Mouse (Mus musculus): ENCODE measurements around the gene Fkbpl.

DNA sequence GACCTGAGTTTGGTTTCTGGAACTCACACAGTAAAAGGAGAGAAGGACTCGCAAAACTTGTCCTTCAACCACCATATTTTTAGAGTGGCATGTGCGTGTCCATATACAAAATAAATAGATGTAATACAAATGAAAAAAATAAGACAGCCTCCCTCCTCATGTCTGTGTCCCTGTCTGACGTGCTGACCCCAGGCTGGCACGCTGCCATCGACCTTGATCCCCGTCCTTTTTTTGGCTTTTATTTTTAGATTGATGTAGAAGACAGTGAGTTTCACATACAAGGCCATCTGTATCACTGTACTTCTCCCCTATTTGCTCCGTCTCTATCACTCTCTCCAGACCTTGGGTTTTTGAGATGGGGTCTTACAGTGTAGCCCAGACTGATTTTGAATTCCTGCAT lies 19.9 kb downstream of the Fkbpl start:
- TF ChIP-seq POLR2A (IDR thresholded peaks at IDR 0.05; ENCODE audit: low read depth, low read length) (no peak), KAT2A (IDR thresholded peaks at IDR 0.05; ENCODE audit: insufficient replicate concordance, low read length) (no peak), POLR2AphosphoS2 (IDR thresholded peaks at IDR 0.05; ENCODE audit: low read depth, low read length) (no peak), SMC3 (IDR thresholded peaks at IDR 0.05; ENCODE audit: low read depth, low read length) (no peak), ELF1 (IDR thresholded peaks at IDR 0.05; ENCODE audit: low read depth, low read length) (no peak), UBTF (IDR thresholded peaks at IDR 0.05; ENCODE audit: low read depth, low read length) (no peak), CTCF (conservative IDR thresholded peaks at IDR 0.05 in 1 of 2, IDR thresholded peaks at IDR 0.05 in 1 of 2; ENCODE audit: low read depth in 2 of 2, low read length in 2 of 2) (no peak), TBP (conservative IDR thresholded peaks at IDR 0.05; ENCODE audit: low read depth, low read length) (no peak)

All from CH12.LX (cell line).